Mouse (Mus musculus): ENCODE data around the gene Mrps17. TPM values are rescaled to one million over a fixed set of nuclear protein-coding genes. Genes with fewer than 3 reads are reported as not detected.
A peak's percentile ranks its signal among the peaks of the same experiment; 100 is the strongest.

The Mrps17 gene
- total RNA-seq, 2 experiments from 2014 or later = 79.3 to 85.1 TPM

GRCm38 (mm10) chr5:129729286-129729685 is 14.0 kb downstream of the Mrps17 start:
- no peak for DNase-seq (ENCODE audit: low spot score in 2 of 2)
- intact Hi-C loops (cut with DNase I) = loop anchor here (5.0 kb wide), 2 partner anchors 57 to 667 kb away; partner anchors contain the start of gene Zfp11

- no peak for DNase-seq (ENCODE audit: low spot score in 2 of 2)
Measured at GRCm38 (mm10) chr5:129730344-129730743, 15.0 kb downstream of the Mrps17 start.

GRCm38 (mm10) chr5:129731021-129731420 is 15.7 kb downstream of the Mrps17 start:
- DNase-seq (ENCODE audit: low spot score in 2 of 2) = no peak
- intact Hi-C loops (cut with DNase I) = no loop called here

More at GRCm38 (mm10) chr5:129730344-129730743, 15.0 kb downstream of the Mrps17 start:
- intact Hi-C loops (cut with DNase I) = no loop called here

GRCm38 (mm10) chr5:129740976-129741375 is 25.7 kb downstream of the Mrps17 start:
- peak; percentile 40 to 55 for DNase-seq (ENCODE audit: low spot score in 2 of 2)
- intact Hi-C loops (cut with DNase I) = no loop called here

- no peak for DNase-seq (ENCODE audit: low spot score in 2 of 2)
- intact Hi-C loops (cut with DNase I) = no loop called here
Measured at GRCm38 (mm10) chr5:129742903-129743488, 27.7 kb downstream of the Mrps17 start.

- intact Hi-C loops (cut with DNase I) = no loop called here
Measured at GRCm38 (mm10) chr5:129744050-129744449, 28.8 kb downstream of the Mrps17 start.

GRCm38 (mm10) chr5:129756886-129757285 is 41.6 kb downstream of the Mrps17 start:
- intact Hi-C loops (cut with DNase I) = no loop called here

More at GRCm38 (mm10) chr5:129744050-129744449, 28.8 kb downstream of the Mrps17 start:
- DNase-seq (ENCODE audit: low spot score in 2 of 2) = no peak

GRCm38 (mm10) chr5:129759929-129760480 is 44.7 kb downstream of the Mrps17 start:
- intact Hi-C loops (cut with DNase I) = no loop called here

More at GRCm38 (mm10) chr5:129756886-129757285, 41.6 kb downstream of the Mrps17 start:
- no peak for DNase-seq (ENCODE audit: low spot score in 2 of 2)

GRCm38 (mm10) chr5:129761865-129762540 is 46.7 kb downstream of the Mrps17 start:
- peak; percentile 51 to 72 for DNase-seq (ENCODE audit: low spot score in 2 of 2)
- intact Hi-C loops (cut with DNase I) = no loop called here

More at GRCm38 (mm10) chr5:129759929-129760480, 44.7 kb downstream of the Mrps17 start:
- DNase-seq (ENCODE audit: low spot score in 2 of 2) = no peak

- DNase-seq (ENCODE audit: low spot score in 2 of 2) = no peak
- intact Hi-C loops (cut with DNase I) = no loop called here
Measured at GRCm38 (mm10) chr5:129770443-129771355, 55.4 kb downstream of the Mrps17 start.

Other genes starting within 250 kb of the Mrps17 start
- 100 to 1,000 TPM; 111 to 113 TPM for gene Sfswap, start 214.3 kb upstream of the Mrps17 start, total RNA-seq (2021)
- gene Mmp17, start 131.3 kb upstream of the Mrps17 start, total RNA-seq (2021) = 10 to 100 TPM; 91.1 to 94.9 TPM
- gene Zfp11, start 45.4 kb upstream of the Mrps17 start, total RNA-seq (2021) = 1 to 10 TPM; 7.0 to 7.1 TPM
- gene Sept14, start 7.0 kb upstream of the Mrps17 start, total RNA-seq (2021) = not detected
- gene Nipsnap2, start 9.6 kb downstream of the Mrps17 start, total RNA-seq (2021) = 10 to 100 TPM; 72.2 to 84.1 TPM
- 10 to 100 TPM; 25.4 to 26.0 TPM for gene Psph, start 72.0 kb downstream of the Mrps17 start, total RNA-seq (2021)
- 10 to 100 TPM; 19.0 to 24.0 TPM for gene Sumf2, start 131.5 kb downstream of the Mrps17 start, total RNA-seq (2021)
- 100 to 1,000 TPM; 413 to 428 TPM for gene Chchd2, start 172.0 kb downstream of the Mrps17 start, total RNA-seq (2021)
- gene Zbed5, start 180.2 kb downstream of the Mrps17 start, total RNA-seq (2021) = 1 to 10 TPM; 4.0 to 4.4 TPM
- 10 to 100 TPM; 10.5 to 10.9 TPM for gene Phkg1, start 183.1 kb downstream of the Mrps17 start, total RNA-seq (2021)
- gene Nupr1l, start 193.0 kb downstream of the Mrps17 start, total RNA-seq (2021) = 1 to 10 TPM; 1.8 to 3.4 TPM
- 10 to 100 TPM; 48.6 to 53.5 TPM for gene Vkorc1l1, start 226.5 kb downstream of the Mrps17 start, total RNA-seq (2021)